Mouse (Mus musculus) left cerebral cortex, adult 9 months (tissue): ENCODE data around the gene Pfkl.
"Not testable (repeated sequence)": the region's sequence is repeated elsewhere in the genome, so short reads cannot be mapped to it uniquely, and the experiment has no call there.

Experiments
- DNase-seq, 2 experiments: peaks; one replicate each; pipeline ENCODE4 v3.0.0; 2022; ENCODE audit warnings: low spot score in 2 of 2

Pfkl gene

DNA sequence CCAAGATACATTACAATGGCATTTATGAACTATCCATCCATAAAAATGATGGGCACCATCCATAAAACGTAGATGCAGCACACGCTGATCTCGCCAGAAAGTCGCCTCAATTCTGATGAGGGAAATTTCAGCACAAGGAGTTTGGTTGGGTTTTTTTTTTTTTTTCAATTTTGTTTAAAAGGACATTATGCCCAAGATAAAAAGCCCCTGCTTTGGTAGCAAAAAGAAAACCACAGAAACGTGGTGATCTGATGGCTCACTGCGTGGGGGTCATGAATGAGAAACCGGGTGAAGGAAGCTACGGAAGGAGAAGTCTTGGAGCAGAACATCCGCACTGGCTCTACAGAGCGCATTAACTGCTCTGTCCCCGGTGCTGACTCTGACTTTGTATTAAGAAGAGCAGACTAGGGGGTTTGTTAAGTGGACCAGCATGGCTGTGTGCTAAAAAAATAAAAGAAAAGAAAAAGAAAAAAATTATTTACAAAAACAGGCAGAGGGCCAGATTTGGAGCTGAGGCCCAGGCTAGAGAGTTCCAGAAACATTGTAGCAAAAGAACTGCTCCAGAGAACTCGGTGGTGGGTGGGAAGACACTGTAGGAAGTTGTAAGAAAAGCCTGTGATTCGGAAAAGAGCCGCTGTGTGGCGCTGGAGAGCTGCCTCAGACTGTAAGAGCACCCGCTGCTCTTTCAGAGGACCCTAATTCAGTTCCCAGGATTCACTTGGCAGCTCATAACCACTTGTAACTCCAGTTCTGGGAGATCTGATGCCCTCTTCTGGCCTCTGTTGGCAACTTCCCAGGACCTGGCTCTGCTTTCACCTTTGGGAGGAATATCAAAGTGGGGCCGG is 38.0 kb downstream of the Pfkl start:
- DNase-seq: peak in 1 of 2 experiments; percentile 71

DNA sequence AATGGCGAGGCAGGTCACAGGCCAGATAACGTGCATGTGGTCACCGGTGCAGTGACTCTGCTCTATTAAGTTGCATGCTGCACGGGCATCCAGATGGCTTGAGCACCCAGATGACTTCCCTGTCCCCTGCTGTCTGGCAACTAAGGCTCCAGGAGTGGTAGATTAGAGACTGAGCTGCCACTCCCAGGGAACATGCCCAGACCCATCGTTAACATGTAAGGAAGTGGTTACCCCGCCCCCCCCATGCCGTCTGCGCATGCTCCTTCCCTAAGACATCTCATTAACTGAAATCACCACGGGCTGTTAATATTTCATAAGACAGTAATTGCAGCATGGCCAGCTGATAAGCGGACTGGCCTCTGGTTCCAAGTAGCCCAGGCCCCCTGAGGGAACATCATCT is 38.7 kb downstream of the Pfkl start:
- no peak for DNase-seq

DNA sequence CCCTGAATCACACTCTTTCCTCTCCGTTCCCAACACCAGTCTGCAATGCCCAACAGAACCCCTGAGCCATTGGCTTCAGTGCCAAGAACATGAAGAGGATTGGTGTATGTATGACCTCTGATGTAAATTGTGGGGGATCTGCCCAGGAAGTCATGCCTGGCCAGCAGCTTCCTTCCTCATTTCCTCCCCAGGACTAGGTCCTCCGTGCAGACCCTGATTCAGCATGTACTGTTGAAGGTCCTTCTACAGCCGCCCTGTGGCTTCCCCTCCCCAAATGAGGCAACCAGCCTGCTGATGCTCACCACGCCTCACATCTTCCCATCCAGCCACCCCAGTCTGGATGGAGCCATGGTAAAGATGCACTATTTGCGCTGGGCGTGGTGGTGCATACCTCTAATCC is 39.4 kb downstream of the Pfkl start, which contains the start of gene Trpm2:
Trpm2 (minus strand) TSS at position 83 of the 400 bp plus-strand sequence.
- DNase-seq: no peak

DNA sequence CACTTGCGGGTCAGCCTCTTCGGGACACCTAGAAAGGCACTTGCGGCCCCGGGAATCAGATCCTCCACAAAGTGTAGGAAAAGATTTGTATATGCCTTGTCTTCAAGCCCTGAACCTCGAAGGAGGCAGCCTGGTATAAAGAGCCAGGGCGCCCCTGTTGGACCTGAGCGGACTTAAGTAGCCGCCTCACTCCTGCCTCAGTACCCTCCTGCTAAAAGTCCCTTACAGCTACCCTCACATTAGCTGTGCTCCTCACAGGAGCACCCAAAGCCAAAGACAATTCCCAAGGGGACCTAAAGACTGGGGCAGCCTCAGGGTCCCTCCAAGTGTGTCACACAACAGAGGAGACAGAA is 39.9 kb downstream of the Pfkl start:
- no peak for DNase-seq

DNA sequence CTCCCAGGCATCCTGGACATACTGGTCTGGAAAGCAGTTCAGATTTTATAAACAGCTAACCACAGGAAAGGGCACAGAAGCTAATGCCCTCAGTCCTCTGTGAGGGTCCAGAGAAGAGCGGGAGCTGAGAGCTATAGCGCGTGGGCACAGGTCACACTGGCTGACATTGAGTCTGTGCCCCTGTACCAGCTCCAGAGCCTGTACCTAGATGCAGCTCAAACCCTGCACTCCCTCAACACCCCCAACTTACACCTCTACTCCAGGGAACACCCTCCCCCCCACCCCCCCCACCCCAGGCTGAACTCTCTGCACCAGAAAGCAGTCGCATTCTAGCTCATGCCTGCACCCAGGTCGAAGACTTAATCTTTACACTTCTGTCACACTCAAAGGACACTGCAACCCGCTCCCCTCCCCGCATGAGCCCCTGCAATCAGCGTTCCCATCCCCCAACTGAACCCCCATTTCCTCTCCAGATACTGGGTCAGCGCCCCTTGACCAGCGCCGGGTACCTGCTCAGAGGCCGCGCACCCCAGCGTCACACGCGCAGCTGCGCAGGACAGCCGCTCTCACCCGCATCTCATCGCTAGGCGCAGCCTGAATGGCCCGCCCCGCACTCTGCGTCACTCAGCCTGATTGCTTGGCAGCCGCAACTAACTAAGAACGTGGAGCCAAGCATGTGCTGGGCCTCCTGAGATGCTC is 40.5 kb downstream of the Pfkl start:
- DNase-seq: peak in 1 of 2 experiments; percentile 77

DNA sequence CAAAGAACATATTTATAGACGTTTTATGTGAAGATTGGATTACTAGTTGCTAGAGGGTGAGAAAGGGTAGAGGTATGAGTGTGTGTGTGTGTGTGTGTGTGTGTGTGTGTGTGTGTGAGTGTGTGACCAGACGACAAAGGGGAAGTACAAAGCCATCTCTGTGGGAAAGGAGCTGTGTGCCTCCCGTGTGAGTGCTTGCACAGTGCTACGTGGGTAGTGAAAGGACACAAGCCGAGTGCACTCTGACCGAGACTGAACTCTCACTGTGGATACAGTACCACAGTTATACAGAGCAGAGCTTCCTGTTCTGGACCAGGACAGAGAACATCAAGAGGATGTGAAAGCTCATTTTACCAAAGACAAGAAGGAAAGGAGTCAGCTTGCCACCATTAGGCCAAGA is 45.9 kb downstream of the Pfkl start:
- DNase-seq: no peak

DNA sequence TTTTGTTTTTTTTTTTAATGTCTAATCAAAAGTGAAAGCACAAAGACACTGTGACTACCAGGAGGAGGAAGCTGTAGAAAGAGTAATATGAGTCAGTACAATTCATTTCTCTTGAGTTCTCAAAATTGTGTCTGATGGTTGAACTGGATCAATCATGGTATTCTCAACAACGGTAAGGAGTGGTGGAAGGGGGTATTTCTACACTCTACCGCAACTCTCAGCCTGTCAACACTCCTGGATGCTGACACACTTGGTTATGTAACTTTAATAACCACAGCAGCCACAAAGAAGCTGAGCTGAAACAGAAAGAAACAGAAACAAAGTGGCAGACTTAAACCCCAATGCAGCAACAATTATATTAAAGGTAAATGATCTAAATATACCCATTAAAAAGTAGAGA is 47.2 kb downstream of the Pfkl start:
- no peak for DNase-seq

DNA sequence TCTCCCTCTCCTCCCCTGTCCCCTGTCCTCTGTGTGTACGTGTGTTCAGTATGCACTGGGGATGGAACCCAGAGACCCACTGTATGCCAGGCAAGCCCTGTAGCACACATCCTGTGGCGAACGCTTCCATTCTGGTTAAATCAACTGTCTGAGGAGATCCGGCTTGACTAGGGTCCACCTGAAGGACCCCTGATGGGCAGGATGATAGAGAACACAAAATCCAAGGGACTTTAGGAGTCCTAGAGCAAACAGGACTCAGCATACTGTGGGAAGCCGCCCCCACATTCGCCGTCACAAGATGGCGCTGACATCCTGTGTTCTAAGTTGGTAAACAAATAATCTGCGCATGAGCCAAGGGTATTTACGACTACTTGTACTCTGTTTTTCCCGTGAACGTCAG is 59.4 kb downstream of the Pfkl start:
- DNase-seq: not testable (repeated sequence)

DNA sequence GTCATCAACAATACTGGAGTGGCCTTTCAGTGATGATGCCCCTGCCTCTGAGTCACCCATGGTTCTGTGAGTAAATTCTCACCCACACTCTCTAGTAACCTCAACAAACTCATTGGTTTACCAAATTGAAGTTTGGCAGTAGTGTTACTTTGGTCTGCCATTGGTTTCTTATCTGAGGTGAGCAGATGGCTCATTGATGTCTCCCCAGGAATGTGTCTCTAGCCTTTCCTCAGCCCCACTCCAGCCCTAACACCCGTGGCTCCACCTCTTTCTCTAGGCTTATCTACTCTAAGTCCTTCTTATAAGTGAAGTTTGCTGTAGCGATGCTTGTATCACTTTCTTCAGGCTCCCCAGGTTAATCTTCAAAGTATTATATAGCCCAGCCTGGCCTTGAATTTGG is 70.2 kb downstream of the Pfkl start:
- DNase-seq: no peak
